8 mouse cellular contexts compared by ENCODE assay signal in the genomic region with DNA sequence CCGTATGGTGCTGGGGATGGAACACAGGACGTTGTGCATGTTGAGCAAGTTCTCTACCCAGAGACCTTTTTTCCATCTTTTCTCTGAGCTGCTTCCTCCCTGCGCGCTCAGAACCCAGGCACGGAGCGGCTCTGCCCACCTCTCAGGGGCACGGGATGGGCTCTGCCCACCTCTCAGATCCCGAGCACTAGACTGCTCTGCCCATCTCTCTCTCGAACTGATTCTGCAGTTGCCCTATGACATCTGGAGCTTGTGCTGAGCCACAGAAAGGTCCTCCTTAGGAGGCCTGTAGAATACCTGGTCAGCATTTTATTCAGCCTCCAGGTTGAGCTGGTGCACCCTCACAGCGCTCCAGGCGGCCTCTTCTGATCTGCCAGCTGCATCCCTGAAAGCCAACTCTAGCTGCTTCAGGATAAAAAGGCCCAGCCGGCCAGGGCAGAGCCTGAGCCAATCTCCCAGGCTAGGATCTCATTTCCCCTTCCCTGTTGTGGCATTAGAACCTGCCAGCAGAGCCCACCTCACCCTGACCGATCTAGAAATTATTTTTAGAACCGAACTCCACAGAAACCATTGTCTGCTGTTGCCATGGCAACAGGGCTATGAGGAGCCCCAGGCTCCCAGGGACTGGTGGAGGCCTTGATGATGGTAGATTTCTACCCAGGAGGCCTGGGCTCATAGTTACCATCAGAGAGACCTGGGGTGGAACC. TPM values are rescaled to one million over a fixed set of nuclear protein-coding genes. Genes with fewer than 3 reads are reported as not detected.
DNase-seq lines count a peak whose midpoint lies in the region; ATAC-seq and TF ChIP-seq lines count a peak whose summit lies in the region.

No protein-coding gene starts in this region.

- H3K9me3 ChIP-seq in forebrain, embryonic 16.5 days (ENCODE audit: control insufficient read depth, low read length): no peaks in the 10 kb centered on the region
- no peaks in the 10 kb centered on the region for H3K9me3 ChIP-seq in lung, postnatal 0 days (ENCODE audit: low read length)

- H3K4me3 ChIP-seq in kidney, adult 2 months (ENCODE audit: insufficient read depth, low read depth, low read length): no peak overlapping the region
- H3K4me3 ChIP-seq in forebrain, embryonic 16.5 days (replicated peaks; ENCODE audit: low read length): no peak overlapping the region
- H3K4me3 ChIP-seq in left cerebral cortex, adult 2 months: no peak overlapping the region
- H3K4me3 ChIP-seq in lung, postnatal 0 days (ENCODE audit: low read depth, low read length): no peak overlapping the region

- intact Hi-C loops in left cerebral cortex, adult 2 months (cut with DNase I): no loop called here

- peak; percentile 30 for DNase-seq in kidney, postnatal 10 days
- DNase-seq in kidney, adult 2 months: no peak
- DNase-seq in left cerebral cortex, adult 2 months (ENCODE audit: extremely low spot score in 1 of 2, low spot score in 2 of 2): peak; percentile 49 to 67
- DNase-seq in right cerebral cortex, adult 2 months (ENCODE audit: low spot score in 2 of 2): peak; percentile 59 to 79
- DNase-seq in lung, postnatal 0 days (ENCODE audit: low spot score): no peak

- H3K9ac ChIP-seq in forebrain, embryonic 16.5 days (replicated peaks; ENCODE audit: low read depth, low read length): 0 out of 2 replicates have a peak overlapping the region, but pooled peaks have one; percentile 2
- no peak overlapping the region for H3K9ac ChIP-seq in lung, postnatal 0 days (replicated peaks; ENCODE audit: low read depth)

- no peak for TF ChIP-seq CTCF in kidney, adult 2 months (conservative IDR thresholded peaks at IDR 0.05; ENCODE audit: insufficient read depth, insufficient read length, low read depth, low read length)
- no peak; the same call in 1 of the 2 replicates for TF ChIP-seq CTCF in left cerebral cortex, adult 2 months (IDR thresholded peaks at IDR 0.05)
- TF ChIP-seq CTCF in lung, postnatal 0 days (IDR thresholded peaks at IDR 0.05): no peak

- TF ChIP-seq EP300 in lung, postnatal 0 days (IDR thresholded peaks at IDR 0.05): no peak

- WGBS in kidney, adult 2 months: 65% methylated on average over 14 of the region's 14 CpGs
- 49% methylated on average over 14 of the region's 14 CpGs for WGBS in forebrain, embryonic 16.5 days
- WGBS in lung, postnatal 0 days: 60% methylated on average over 14 of the region's 14 CpGs

- H3K4me2 ChIP-seq in forebrain, embryonic 16.5 days (ENCODE audit: low read length): no peak overlapping the region
- H3K4me2 ChIP-seq in lung, postnatal 0 days (replicated peaks; ENCODE audit: low read depth, low read length): no peak overlapping the region

- no peak overlapping the region for H3K27ac ChIP-seq in kidney, adult 2 months (ENCODE audit: insufficient read depth, low read depth, low read length)
- H3K27ac ChIP-seq in forebrain, embryonic 16.5 days (ENCODE audit: low read length): peak overlapping the region; percentile 82
- H3K27ac ChIP-seq in left cerebral cortex, adult 2 months: peak overlapping the region; percentile 86
- no peak overlapping the region for H3K27ac ChIP-seq in lung, postnatal 0 days (ENCODE audit: low read length)

- no peak for TF ChIP-seq POLR2A in kidney, adult 2 months (IDR thresholded peaks at IDR 0.05; ENCODE audit: low read depth, low read length)

- no peaks in the 10 kb centered on the region for H3K27me3 ChIP-seq in kidney, adult 2 months (replicated peaks; ENCODE audit: control insufficient read depth, insufficient read depth, low read length)
- no peaks in the 10 kb centered on the region for H3K27me3 ChIP-seq in forebrain, embryonic 16.5 days (replicated peaks; ENCODE audit: control insufficient read depth, insufficient read depth, low read length)
- H3K27me3 ChIP-seq in lung, postnatal 0 days (replicated peaks; ENCODE audit: insufficient read depth, low read length): no peaks in the 10 kb centered on the region

- peak; percentile 73 for ATAC-seq in forebrain, embryonic 16.5 days
- no peak for ATAC-seq in granulocyte monocyte progenitor cell, adult 5-6 weeks (replicated peaks; ENCODE audit: poor library complexity, severe bottlenecking)
- ATAC-seq in megakaryocyte, adult 5-6 weeks (ENCODE audit: poor library complexity, severe bottlenecking): no peak
- no peak for ATAC-seq in lung, postnatal 0 days

- no peaks in the 10 kb centered on the region for H3K4me1 ChIP-seq in kidney, adult 2 months (ENCODE audit: control insufficient read depth, insufficient read depth, low read length)
- peaks cover 13% of the 10 kb centered on the region for H3K4me1 ChIP-seq in forebrain, embryonic 16.5 days (replicated peaks; ENCODE audit: control insufficient read depth, insufficient read depth, low read length)
- no peaks in the 10 kb centered on the region for H3K4me1 ChIP-seq in lung, postnatal 0 days (ENCODE audit: insufficient read depth, low read depth, low read length)

- no peaks in the 10 kb centered on the region for H3K36me3 ChIP-seq in kidney, adult 2 months (ENCODE audit: control insufficient read depth, insufficient read depth, low read length)
- no peaks in the 10 kb centered on the region for H3K36me3 ChIP-seq in forebrain, embryonic 16.5 days (ENCODE audit: control insufficient read depth, insufficient read depth)
- H3K36me3 ChIP-seq in lung, postnatal 0 days (ENCODE audit: insufficient read depth, low read length): no peaks in the 10 kb centered on the region

RNA-seq across cellular contexts. Expression of gene Zcchc14, which starts 34.9 kb away (rescaled TPM):
- polyA plus RNA-seq in kidney, adult 2 months (2012; rRNA removed): 31.4 and 37.0 TPM in 2 replicates
- 37.3 and 38.5 TPM in 2 replicates for polyA plus RNA-seq in forebrain, embryonic 16.5 days (2015; fragmentation: Nextera tagmentation; extraction: Ambion mirVana)
- 10 to 100 TPM; 69.6 to 72.8 TPM for total RNA-seq in left cerebral cortex, adult 2 months (2021)
- total RNA-seq in granulocyte monocyte progenitor cell, adult 5-6 weeks (2014; fragmentation: Nextera tagmentation): not detected in 2 replicates
- 0.30 TPM in 1 of 2 replicates, not detected in the other for total RNA-seq in granulocyte monocyte progenitor cell, adult 5-6 weeks (2017)
- total RNA-seq in megakaryocyte, adult 5-6 weeks (2015): 0.36 and 0.56 TPM in 2 replicates
- total RNA-seq in megakaryocyte, adult 5-6 weeks (2017): 0.04 and 0.99 TPM in 2 replicates
- polyA plus RNA-seq in lung, postnatal 0 days (2015; fragmentation: Nextera tagmentation; extraction: Ambion mirVana): 11.1 and 14.7 TPM in 2 replicates

RNA-seq across cellular contexts. Expression of gene Jph3, which starts 41.8 kb away (rescaled TPM):
- polyA plus RNA-seq in kidney, adult 2 months (2012; rRNA removed): 0.07 and 0.20 TPM in 2 replicates
- 93.4 and 95.3 TPM in 2 replicates for polyA plus RNA-seq in forebrain, embryonic 16.5 days (2015; fragmentation: Nextera tagmentation; extraction: Ambion mirVana)
- 100 to 1,000 TPM; 285 to 297 TPM for total RNA-seq in left cerebral cortex, adult 2 months (2021)
- not detected in 2 replicates for total RNA-seq in granulocyte monocyte progenitor cell, adult 5-6 weeks (2014; fragmentation: Nextera tagmentation)
- total RNA-seq in granulocyte monocyte progenitor cell, adult 5-6 weeks (2017): not detected in 2 replicates
- 0.07 and 0.11 TPM in 2 replicates for total RNA-seq in megakaryocyte, adult 5-6 weeks (2015)
- 0.18 TPM in 1 of 2 replicates, not detected in the other for total RNA-seq in megakaryocyte, adult 5-6 weeks (2017)
- polyA plus RNA-seq in lung, postnatal 0 days (2015; fragmentation: Nextera tagmentation; extraction: Ambion mirVana): 0.08 and 0.13 TPM in 2 replicates

Comparison
In these comparisons a context has a peak if more than half of its experiments do, and no peak if none do; other contexts are left out.
1. DNase-seq: peak in kidney, postnatal 10 days (single experiment), left cerebral cortex, adult 2 months (2 of 2) and right cerebral cortex, adult 2 months (2 of 2); none in kidney, adult 2 months (single experiment) and lung, postnatal 0 days (single experiment).
2. H3K27ac ChIP-seq: peak in forebrain, embryonic 16.5 days (single experiment) and left cerebral cortex, adult 2 months (single experiment); none in kidney, adult 2 months (single experiment) and lung, postnatal 0 days (single experiment).
3. RNA of gene Zcchc14, which starts 34.9 kb away (total RNA-seq): 69.6 to 72.8 TPM in left cerebral cortex, adult 2 months; 0.04 to 0.99 TPM in megakaryocyte, adult 5-6 weeks and 0.30 TPM in granulocyte monocyte progenitor cell, adult 5-6 weeks; every median in the first group is over 10 times any median in the second.
4. RNA of gene Jph3, which starts 41.8 kb away (total RNA-seq): 285 to 297 TPM in left cerebral cortex, adult 2 months; 0.07 to 0.18 TPM in megakaryocyte, adult 5-6 weeks and not detected in granulocyte monocyte progenitor cell, adult 5-6 weeks; every median in the first group is over 100 times any median in the second.